Mouse (Mus musculus) erythroblast, embryonic 14.5 days (primary cell): ENCODE results near the gene Hoxa5.

Source experiments
- GATA1 ChIP-seq: IDR thresholded peaks from 2 replicates; pipeline ENCODE4 v1.6.1; 2012; ENCODE audit warnings: low read length, inconsistent platforms, mixed read lengths
- TAL1 ChIP-seq: IDR thresholded peaks from 3 replicates; pipeline ENCODE4 v1.6.1; 2012; ENCODE audit warnings: low read length, inconsistent platforms, mixed read lengths

- TF ChIP-seq GATA1: no peak
- no peak for TF ChIP-seq TAL1
These were observed 28.7 kb upstream of the Hoxa5 start for GRCm38 (mm10) chr6:52232984-52233545.
